Mouse (Mus musculus) ovary, postnatal 14 days (tissue): ENCODE measurements around the gene Gm45337.
"Not testable (repeated sequence)": the region's sequence is repeated elsewhere in the genome, so short reads cannot be mapped to it uniquely, and the experiment has no call there.

Experiments used
- DNase-seq: peaks from one replicate; pipeline ENCODE4 v3.0.0; 2022; ENCODE audit warnings: low spot score

Gene Gm45337

DNA sequence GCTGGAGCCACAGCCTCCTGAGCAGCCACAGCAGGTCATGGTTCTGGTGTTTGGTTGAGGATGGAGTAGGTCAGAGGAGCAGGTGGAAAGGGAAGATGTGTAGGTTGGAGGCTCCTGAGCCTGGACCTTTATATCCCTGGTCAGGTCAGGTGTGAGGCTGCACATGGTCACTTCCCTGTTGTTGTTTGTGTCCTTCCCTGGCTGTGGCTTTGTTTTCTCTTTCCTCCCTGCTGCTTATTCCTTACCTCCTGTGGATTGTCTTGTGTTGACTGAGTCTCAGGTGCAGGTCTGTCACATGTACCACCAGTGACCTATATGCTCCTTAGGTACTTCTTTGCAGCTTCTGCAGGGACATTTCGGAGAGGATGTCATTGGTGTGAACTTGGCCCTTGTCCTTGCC, at the start of gene Gm45337:
Gene Gm45337, minus strand, starts transcription at position 101 of the 400 bp plus-strand sequence.
- no peak for DNase-seq

DNA sequence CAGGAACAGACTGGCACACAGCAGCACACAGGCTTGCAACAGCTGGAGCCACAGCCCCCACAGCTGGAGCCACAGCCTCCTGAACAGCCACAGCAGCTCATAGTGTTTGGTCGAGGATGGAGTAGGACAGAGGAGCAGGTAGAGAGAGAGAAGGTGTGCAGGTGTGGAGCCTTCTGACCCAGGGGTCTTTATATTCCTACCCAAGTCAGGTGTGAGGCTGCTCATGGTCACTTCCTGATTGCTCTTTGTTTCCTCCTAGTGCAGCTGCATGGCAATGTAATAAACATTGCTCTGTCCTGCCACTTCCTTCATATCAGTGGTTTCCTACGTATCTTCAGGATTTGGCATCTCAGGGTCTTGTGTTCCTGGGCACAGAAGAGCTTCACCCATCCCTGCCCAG, 45.9 kb upstream of the Gm45337 start, which contains the start of gene Gm10153:
Gene Gm10153, minus strand, starts transcription at position 101 of the 400 bp plus-strand sequence.
- DNase-seq, result no peak

DNA sequence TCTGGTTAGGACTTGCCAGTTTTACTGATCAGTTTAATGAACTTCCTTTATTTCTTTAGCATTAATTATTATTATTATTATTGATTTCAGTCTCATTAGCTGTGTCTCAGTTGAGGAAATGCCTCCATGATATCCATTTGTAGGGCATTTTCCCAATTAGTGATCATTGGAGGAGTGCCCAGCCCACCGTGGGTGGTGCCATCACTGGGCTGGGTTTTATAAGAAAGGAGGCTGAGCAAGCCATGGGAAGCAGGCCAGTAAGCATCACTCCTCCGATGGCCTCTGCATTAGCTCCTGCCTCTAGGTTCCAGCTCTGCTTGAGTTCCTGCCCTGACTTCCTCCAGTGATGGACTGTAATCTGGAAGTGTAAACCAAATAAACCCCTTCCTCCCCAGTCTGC, 43.7 kb upstream of the Gm45337 start:
- DNase-seq, result no peak

DNA sequence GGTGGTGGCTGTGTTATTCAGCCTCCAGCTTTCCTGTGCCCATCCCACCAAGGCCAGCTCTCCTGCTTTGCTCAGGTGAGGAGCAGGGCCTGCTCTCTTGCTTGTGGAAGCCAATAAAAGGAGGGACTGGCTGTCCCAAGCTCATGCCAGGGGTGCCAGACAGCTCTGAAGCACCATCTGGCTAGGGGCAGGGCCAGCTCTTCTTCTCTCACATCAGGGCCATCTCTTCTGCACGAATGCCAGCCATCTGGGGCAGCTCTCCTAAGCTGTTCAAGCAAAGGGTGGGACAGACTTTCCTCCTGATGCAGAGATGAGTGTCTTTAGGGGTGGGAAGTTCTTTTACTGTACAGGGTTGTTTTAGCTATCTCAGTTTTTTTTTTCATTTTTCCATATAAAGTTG, 36.6 kb upstream of the Gm45337 start:
- no peak for DNase-seq

DNA sequence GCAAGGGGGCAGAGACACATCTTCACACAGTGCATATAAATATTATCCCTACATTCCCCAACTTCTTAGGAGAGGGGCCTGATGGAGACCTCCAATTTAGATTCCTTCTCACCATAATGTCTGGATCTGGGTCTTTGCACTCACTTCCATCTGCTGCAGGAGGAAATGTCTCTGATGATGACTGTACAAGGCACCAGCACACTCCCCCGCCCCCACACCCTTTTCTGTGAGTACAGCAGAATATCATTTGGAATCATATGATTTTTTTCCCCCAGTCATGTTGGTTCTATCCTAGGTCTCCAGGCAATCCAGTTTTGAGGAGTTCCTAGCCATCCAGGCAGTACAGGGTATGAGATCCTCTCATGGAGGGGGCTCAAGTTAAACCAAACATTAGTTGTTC, 34.3 kb upstream of the Gm45337 start:
- DNase-seq, result no peak

DNA sequence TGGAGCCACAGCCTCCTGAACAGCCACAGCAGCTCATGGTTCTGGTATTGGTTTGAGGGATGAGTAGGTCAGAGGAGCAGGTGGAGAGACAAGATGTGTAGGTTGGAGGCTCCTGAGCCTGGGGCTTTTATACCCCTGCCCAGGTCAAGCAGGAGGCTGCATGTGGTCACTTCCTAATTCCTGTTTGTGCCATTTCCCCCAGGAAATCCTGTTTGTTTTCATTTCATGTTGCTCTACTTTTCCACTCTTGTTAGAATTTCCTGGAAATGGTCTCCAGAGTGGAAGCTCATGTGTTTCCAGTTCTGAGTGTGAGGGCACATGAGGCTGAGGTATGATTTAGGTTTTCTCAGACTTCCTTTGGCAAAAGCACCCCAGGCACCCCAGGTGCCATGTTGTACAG, 31.5 kb upstream of the Gm45337 start, which contains the start of gene Krtap5-2:
Gene Krtap5-2, minus strand, starts transcription at position 101 of the 400 bp plus-strand sequence.
- DNase-seq, result not testable (repeated sequence)

DNA sequence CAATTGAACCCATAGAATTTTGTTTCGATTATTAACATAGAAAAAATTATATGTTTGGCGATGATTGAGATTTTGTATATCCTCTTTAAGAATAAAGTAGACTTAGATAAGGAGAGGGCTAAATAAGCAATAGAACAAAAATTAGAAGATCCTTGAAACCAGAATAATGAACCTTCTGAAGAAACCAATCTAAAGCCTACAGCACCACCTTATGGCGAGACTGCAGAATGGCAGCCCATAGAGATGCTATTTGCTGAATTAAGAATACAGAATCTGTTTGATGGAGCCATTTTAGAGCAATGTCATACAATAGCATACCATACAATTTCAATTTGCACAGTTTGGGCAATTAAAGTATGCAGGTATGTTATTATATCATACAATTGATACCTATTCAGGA, 25.4 kb upstream of the Gm45337 start:
- DNase-seq, result no peak

DNA sequence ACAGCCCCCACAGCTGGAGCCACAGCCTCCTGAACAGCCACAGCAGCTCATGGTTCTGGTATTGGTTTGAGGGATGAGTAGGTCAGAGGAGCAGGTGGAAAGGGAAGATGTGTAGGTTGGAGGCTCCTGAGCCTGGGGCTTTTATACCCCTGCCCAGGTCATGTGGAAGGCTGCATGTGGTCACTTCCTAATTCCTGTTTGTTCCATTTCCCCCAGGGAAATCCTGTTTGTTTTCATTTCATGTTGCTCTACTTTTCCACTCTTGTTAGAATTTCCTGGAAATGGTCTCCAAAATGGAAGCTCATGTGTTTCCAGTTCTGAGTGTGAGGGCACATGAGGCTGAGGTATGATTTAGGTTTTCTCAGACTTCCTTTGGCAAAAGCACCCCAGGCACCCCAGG, 21.2 kb upstream of the Gm45337 start, which contains the start of gene Gm4553:
Gene Gm4553, minus strand, starts transcription at position 101 of the 400 bp plus-strand sequence.
- not testable (repeated sequence) for DNase-seq

DNA sequence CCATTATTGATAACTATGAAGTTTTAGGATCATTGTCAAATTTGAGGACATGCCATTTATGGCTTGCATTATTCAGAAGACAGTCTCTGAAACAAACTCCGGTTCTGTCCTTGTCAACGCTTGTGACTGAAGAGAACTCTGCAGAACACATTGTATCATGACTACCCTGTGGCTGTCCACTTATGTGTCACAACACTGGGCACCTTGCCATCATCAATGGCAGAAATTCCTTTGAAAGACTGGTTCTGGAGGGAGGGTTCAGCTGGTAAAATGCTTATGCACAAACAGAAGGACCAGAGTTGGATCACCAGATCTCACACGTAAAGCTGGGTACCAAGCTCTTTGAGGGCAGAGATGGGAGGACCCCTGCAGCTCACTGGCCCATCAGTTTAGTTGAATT, 15.0 kb upstream of the Gm45337 start:
- DNase-seq, result no peak

DNA sequence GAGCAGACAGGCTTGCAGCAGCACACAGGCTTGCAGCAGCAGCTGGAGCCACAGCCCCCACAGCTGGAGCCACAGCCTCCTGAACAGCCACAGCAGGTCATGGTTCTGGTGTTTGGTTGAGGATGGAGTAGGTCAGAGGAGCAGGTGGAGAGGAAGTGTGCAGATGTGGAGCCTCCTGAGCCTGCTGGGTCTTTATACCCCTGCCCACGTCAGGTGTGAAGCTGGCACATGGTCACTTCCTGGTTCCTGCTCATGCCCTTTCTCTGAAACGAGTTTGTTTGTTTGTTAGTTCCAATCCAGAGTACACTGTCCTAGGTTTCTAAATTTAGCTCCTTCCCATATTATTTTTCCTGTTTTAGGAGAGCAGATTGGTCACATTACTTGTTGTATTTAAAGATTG, 12.6 kb upstream of the Gm45337 start, which contains the start of gene Gm29735:
Gene Gm29735, minus strand, starts transcription at position 101 of the 400 bp plus-strand sequence.
- not testable (repeated sequence) for DNase-seq

DNA sequence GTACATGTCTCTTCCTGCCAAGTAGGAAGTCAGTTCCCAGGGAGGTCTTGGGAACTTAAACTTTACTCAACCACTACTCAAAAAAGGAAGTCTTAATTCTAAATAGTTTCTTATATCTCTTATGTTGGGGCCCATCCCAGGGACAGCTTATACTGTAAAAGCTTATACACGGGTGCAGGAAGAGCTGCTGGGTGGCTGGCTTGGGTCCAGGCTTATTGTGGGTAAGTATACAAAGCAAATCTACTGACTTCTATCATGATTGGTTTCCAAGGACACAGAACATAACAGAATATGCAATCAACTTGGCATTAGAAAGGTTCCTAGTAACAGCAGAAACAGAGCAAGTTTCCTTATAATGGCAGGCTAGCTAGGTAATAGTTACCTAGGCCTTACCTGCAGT, 10.9 kb upstream of the Gm45337 start:
- no peak for DNase-seq

DNA sequence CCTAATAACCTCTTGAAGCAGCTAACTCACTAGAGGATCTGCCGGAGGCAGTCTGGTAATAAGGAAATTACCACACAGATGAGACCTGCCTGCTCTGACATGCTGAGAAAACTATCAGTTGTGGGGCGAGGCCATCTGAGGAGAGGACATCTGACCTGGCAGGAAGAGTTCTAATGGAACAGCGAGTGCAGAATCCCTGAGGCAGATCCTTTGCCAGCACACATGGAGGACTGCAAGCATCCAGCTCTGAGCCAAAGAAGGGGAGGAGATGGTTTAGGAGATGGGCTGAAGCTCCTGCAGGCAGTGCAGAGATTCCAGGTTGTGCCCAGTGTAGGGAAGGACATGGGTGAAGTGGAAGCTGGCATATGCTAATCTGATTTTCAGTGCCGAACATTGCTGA, 7.8 kb upstream of the Gm45337 start:
- DNase-seq, result no peak

DNA sequence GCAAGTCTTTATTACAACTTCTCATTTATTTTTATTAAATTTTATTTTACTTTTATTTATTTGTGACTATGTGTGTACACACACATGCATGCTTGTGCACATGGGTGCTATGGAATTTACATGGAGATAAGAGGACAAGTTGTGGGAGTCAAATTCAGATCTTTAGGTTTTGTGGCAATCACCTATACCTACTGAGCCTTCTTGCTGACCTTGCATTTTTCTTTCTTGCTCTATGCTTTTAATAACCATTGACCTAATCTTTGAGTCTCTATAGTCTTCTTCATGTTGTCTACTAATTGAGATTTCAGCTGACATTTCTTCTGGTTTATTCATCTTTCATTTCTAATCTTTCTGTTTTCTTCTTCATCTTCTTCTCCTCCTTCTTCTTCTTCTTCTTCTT, 4.2 kb upstream of the Gm45337 start:
- DNase-seq, result no peak

DNA sequence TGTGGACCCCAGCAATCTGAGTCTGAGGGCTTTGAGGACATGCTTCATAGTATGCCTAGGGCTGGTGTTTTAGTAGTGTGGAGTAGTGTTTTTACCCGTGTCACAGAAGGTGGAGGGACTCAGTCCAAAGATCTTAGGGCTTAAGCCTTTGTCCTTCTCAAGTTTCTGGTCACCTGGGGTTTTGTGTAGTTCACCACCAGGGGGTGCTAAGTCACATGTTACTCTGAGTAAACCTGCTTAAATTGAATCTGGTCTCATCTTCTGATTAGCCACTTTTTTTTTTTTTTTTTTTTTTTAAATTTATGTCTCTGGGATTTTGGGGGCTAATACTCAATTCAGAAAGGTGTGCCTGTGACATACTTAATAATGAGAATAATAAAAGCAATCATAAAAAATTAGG, 1.6 kb upstream of the Gm45337 start:
- DNase-seq, result peak; percentile 39

DNA sequence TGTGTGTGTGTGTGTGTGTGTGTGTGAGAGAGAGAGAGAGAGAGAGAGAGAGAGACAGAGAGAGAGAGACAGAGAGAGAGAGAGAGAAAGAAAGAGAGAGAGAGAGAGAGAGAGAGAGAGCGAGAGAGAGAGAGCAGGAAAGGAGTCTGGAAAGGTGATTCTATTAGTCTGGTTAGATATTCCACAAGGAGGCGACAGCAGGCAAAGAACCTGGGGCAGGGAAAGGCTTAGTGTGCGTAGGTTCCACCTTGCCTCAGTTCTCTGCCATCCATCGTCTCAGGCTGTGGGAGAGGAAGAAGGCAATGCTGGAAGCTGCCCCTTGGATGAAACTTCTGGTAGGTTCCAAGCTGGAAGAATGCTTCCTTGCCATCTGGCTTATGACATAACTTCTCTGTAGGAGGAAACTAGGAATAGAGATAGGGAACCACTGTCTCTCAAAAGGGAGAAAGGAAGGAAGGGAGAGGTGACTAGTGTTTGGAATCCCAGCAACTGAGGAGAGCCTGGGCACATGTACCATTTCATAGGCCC, 1.1 kb upstream of the Gm45337 start:
- no peak for DNase-seq

DNA sequence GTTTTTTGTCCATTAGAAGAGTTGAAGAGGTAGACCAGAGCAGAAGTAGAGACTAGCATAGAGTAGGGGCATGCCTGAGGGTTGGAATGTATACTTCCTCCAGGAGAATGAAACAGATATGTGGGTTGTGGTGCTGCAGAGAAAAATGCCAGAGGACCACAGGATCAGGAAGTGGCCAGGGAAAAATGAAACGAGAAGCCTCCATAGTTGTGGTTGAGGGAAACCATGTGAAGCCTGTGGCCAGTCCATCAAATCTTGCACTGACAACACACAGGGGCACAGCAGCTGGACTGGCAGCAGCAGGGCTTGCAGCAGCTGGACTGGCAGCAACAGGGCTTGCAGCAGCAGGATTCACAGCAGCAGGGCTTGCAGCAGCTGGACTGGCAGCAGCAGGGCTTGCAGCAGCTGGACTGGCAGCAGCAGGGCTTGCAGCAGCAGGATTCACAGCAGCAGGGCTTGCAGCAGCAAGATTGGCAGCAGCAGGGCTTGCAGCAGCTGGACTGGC, 849 bp downstream of the Gm45337 start:
- DNase-seq, result not testable (repeated sequence)

DNA sequence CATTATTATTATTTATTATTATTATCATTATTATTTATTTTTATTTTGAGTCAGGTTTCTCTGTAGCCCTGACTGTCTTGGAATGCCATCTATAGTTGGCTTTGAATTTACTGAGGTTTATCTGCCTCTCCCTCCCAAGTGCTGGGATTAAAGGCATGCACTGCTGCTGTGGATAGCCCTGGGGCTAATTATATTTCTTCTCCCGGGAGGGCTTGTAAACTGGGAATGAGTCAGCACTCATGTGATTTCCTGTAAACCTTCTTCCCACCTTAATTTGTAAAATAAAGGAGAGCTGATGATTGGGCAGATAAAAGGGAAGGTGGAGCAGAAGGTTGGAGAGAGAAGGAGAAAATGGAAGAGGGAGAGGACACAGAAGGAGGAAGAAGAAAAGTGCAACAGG, 3.7 kb downstream of the Gm45337 start:
- DNase-seq, result no peak

DNA sequence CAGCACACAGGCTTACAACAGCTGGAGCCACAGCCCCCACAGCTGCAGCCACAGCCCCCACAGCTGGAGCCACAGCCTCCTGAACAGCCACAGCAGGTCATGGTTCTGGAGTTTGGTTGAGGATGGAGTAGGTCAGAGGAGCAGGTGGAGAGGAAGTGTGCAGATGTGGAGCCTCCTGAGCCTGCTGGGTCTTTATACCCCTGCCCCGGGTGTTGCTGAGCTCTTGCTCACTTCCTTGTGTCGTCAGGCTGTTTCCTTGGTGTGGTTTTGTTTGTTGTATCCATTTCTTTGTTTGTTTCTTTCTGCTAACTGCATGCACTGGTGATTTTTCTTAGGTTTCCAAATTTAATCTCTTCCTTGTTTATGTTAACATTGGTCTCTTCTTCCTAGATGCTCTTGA, 8.5 kb downstream of the Gm45337 start, which contains the start of gene Gm39115:
Gene Gm39115, minus strand, starts transcription at position 101 of the 400 bp plus-strand sequence.
- DNase-seq, result not testable (repeated sequence)

DNA sequence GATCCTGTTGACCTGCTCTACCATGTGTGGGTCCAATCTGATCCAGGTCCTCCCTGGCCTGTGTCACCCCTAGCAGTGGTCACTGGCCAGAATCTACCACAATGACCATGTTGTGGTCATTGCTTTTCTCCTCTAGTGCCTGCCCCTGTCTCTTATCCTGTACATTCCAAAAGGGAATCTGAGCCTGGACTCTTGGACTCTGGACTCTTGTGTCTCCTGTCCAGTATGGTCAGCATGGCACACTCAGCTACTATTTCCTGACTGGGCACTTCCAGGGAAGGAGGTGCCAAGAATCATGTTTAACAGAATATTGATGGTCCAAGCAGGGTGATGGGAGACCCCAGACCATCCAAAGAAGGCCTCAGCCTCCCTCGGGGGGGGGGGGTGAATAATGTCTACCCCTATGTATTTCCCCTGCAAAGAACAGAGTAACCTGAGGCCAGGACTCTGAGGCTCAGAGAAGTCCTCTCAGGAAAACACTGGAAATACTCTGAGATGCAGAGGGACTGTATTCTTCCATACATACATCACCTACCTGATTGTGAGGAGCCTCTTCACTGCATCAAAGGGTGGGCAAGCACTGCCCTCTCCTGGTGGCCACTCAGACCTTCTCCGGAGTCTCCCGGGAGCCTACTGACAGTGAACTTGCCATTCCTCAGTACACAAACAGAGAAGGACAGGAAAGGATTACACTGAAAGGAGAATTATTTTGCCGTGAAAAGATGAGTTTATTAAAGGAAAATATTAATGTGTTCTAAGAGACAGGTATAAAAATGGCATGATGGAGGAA, 10.0 kb downstream of the Gm45337 start:
- no peak for DNase-seq

DNA sequence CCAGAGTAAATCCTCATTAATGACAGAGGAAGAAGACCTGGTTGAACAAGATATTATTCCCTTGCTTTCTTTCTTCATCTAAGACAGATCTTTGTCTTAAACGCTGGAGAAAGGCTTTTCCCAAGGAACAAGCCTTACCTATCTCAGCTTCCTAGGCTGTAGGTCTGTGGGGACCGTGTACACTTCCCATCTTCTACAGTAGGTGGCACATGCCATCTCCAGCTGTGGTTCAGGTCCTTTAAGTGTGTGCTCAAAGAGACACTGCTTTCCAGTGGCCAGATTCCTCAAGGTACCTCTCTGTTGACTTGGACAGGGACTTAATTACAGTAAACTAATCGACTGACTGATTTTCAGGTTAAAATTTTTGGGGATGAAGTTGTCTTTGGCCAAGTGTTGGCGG, 15.6 kb downstream of the Gm45337 start:
- no peak for DNase-seq

DNA sequence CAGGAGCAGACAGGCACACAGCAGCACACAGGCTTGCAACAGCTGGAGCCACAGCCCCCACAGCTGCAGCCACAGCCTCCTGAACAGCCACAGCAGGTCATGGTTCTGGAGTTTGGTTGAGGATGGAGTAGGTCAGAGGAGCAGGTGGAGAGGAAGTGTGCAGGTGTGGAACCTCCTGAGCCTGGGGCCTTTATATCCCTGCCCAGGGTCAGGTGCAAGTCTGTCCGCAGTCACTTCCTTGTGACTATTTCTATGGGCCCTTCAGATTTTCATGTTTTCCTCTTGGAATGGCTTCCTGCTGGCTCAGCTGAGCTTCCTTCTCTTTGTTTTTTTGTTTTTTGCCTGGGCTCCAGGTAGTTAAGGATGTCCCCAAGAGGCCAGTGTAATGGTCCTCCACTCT, 23.8 kb downstream of the Gm45337 start, which contains the start of gene Gm45618:
Gene Gm45618, minus strand, starts transcription at position 101 of the 400 bp plus-strand sequence.
- DNase-seq, result not testable (repeated sequence)

DNA sequence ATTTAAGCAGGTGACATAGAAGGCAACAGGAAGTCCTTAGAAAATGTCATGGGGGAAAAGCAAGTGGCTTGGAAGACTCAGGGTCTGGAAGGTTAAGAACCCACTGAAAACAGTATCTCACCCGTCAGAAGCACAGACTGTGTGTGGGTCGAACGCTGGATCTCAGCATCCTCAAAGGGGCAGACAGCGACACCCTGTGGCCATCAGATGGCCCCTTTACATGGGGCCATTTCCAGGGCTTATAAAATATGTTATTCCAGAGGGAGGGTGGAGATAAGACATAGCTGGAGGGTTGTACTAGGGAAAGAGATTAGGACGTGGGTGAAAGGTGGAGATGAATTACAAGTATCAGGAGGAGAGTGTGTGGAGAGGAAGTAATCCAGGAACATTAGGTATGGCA, 24.8 kb downstream of the Gm45337 start:
- DNase-seq, result no peak

DNA sequence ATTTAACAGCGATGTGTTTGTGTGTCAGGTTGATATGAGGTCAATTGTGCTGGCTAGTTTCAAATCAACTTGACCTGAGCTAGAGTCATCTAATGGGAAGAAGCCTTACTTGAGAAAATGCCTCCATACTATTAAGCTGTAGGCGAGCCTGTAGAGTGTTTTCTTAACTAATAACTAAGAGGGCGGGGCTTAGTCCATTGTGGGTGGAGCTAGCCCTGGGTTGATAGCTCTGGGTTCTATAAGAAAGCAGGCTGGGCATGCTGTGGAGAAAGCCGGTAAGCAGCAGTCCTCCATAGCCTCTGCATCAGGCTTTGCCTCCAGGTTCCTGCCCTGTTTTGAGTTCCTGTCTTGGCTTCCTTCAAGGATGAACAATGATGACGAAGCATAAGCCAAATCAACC, 39.7 kb downstream of the Gm45337 start:
- DNase-seq, result no peak
